Mouse (Mus musculus) heart, embryonic 11.5 days (tissue): ENCODE measurements at regions not wholly inside any gene's neighbourhood (a gene's known extent, or its start where the extent isn't known, plus 50 kb on each side); places are given as distances from the start of the nearest gene placed in this dataset.
"Not testable (repeated sequence)": the region's sequence is repeated elsewhere in the genome, so short reads cannot be mapped to it uniquely, and the experiment has no call there.

Experiments
- ATAC-seq: fragments of 200-750 bp; cut with Nextera tagmentation; replicated peaks from 2 replicates; pipeline ENCODE4 v1.8.0; 2017; ENCODE audit warnings: moderate library complexity; ENCODE audit not compliant: insufficient number of reproducible peaks, low FRiP score, low TSS enrichment
- H3K27ac ChIP-seq: fragments of 300-500 bp; sonication (generic); 2 replicates; pipeline ENCODE4 v1.5.1; 2014; ENCODE audit warnings: mild to moderate bottlenecking, low read depth, low read length
- H3K27me3 ChIP-seq: fragments of 300-500 bp; sonication (generic); 2 replicates; pipeline ENCODE4 v1.6.1; 2014; ENCODE audit warnings: mild to moderate bottlenecking, low read length, mixed read lengths; ENCODE audit not compliant: control insufficient read depth, insufficient read depth
- H3K36me3 ChIP-seq: fragments of 300-500 bp; sonication (generic); 2 replicates; pipeline ENCODE4 v1.6.1; 2014; ENCODE audit warnings: mild to moderate bottlenecking, low read length, moderate library complexity, mixed read lengths; ENCODE audit not compliant: control insufficient read depth, insufficient read depth
- H3K4me1 ChIP-seq: fragments of 300-500 bp; sonication (generic); 2 replicates; pipeline ENCODE4 v1.6.1; 2014; ENCODE audit warnings: low read length; ENCODE audit not compliant: control insufficient read depth, insufficient read depth
- H3K4me2 ChIP-seq: fragments of 300-500 bp; sonication (generic); 2 replicates; pipeline ENCODE4 v1.6.1; 2014; ENCODE audit warnings: mild to moderate bottlenecking, moderate library complexity
- H3K4me3 ChIP-seq: fragments of 300-500 bp; sonication (generic); 2 replicates; pipeline ENCODE4 v1.5.1; 2014; ENCODE audit warnings: low read depth, low read length
- H3K9ac ChIP-seq: fragments of 300-500 bp; sonication (generic); 2 replicates; pipeline ENCODE4 v1.6.1; 2014; ENCODE audit warnings: mild to moderate bottlenecking, low read depth, low read length, moderate library complexity
- H3K9me3 ChIP-seq: fragments of 300-500 bp; sonication (generic); replicated peaks from 2 replicates; pipeline ENCODE4 v1.6.1; 2016; ENCODE audit warnings: low read length; ENCODE audit not compliant: control insufficient read depth
- WGBS: fragments of 180-500 bp; shearing (Covaris S2); extraction: QIAGEN DNeasy Blood & Tissue Kit; methylation state at CpG from one replicate; pipeline ENCODE4 v1.1.7; 2014; ENCODE audit not compliant: insufficient replicate concordance; 5-methylcytosine and 5-hydroxymethylcytosine counted together

GRCm38 (mm10) chr13:52310954-52311353 is 220.1 kb downstream of the Diras2 start:
- no peak for ATAC-seq
- Histone ChIP-seq H3K36me3 (no peaks in the 10 kb centered on the region), H3K27me3 (no peaks in the 10 kb centered on the region), H3K9ac (no peak overlapping the region), H3K4me2 (no peak overlapping the region), H3K4me3 (no peak overlapping the region), H3K9me3 (no peaks in the 10 kb centered on the region), H3K4me1 (no peaks in the 10 kb centered on the region), H3K27ac (no peak overlapping the region)
- WGBS = 44% methylated on average over 2 of the region's 2 CpGs

- Histone ChIP-seq H3K9me3 (no peaks in the 10 kb centered on the region), H3K27me3 (no peaks in the 10 kb centered on the region), H3K4me1 (no peaks in the 10 kb centered on the region), H3K4me3 (no peak overlapping the region), H3K27ac (no peak overlapping the region), H3K36me3 (no peaks in the 10 kb centered on the region), H3K4me2 (no peak overlapping the region), H3K9ac (no peak overlapping the region)
- ATAC-seq = no peak
- 85% methylated on average over 2 of the region's 2 CpGs for WGBS
These were observed 212.8 kb downstream of the Diras2 start for GRCm38 (mm10) chr13:52318276-52318675.

DNA sequence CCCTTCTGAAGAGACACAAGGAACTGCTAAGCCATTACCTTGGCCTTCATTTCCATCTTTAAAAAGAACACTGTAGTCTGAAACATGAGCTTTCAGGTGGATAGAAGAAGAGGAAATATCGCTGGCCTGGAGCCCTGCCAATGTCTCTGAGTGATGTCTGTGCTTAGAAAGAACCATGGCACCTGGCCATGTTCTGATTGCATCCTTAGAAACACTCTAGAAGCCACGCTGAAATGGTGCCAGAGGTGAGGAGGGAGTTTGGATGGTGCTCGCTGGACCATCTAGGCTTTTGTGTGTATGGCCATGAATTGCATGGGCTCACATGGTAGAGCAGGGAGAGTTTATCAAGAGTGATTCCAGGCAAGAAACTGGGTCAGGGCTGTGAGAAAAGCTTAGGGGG is 207.4 kb downstream of the Diras2 start:
- Histone ChIP-seq H3K36me3 (no peaks in the 10 kb centered on the region), H3K27ac (no peak overlapping the region), H3K9ac (no peak overlapping the region), H3K4me2 (no peak overlapping the region), H3K4me1 (no peaks in the 10 kb centered on the region), H3K4me3 (no peak overlapping the region), H3K9me3 (no peaks in the 10 kb centered on the region), H3K27me3 (no peaks in the 10 kb centered on the region)
- no peak for ATAC-seq
- 68% methylated on average over 3 of the region's 3 CpGs for WGBS

- H3K4me3 ChIP-seq, H3K4me2 ChIP-seq, H3K27me3 ChIP-seq, H3K9me3 ChIP-seq, ATAC-seq, H3K27ac ChIP-seq, H3K9ac ChIP-seq, H3K36me3 ChIP-seq, H3K4me1 ChIP-seq: not testable (repeated sequence)
- WGBS = 73% methylated on average over 3 of the region's 3 CpGs
These were observed 206.7 kb downstream of the Diras2 start for GRCm38 (mm10) chr13:52324378-52324777.

DNA sequence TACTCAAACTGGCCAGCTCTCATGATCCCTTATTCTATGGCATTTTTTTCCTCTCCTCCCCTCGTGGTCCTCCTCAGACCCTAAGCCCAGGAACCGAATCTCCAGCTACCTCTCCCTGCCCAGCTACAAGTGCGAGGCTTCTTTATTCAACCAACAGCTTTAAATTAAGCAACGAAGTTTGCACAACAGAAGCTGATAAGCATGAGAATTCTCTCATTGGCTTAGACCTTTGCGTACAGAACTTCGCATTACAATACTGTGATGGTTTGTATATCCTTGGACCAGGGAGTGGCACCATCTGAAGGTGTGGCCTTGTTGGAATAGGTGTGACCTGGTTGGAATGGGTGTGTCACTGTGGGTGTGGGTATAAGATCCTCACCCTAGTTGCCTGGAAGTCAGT is 205.4 kb downstream of the Diras2 start:
- not testable (repeated sequence) for H3K9me3 ChIP-seq, H3K4me2 ChIP-seq, H3K27ac ChIP-seq, H3K4me3 ChIP-seq, ATAC-seq, H3K36me3 ChIP-seq, H3K9ac ChIP-seq, H3K4me1 ChIP-seq, H3K27me3 ChIP-seq
- 79% methylated on average over 6 of the region's 6 CpGs for WGBS

DNA sequence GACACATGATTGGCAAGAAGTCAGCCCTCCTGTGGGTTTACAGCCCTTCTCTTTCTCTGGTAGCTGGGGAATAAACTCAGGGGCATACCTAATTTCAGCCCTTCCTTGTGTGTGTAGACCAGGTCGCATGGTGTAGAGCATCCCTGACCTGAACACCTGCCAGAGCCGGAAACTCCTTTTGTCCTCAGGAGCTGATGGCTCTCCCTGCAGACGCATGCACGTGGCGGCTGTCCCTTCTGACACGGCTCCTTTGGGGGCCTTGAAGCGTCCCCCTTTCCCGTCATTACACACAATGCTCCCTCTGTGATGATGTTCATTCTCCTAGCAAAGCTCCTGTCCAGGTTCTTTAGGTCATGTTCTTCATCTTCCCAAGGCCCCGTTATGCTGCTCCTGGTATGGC is 203.3 kb downstream of the Diras2 start:
- Histone ChIP-seq H3K9me3 (no peaks in the 10 kb centered on the region), H3K4me2 (no peak overlapping the region), H3K27me3 (no peaks in the 10 kb centered on the region), H3K4me3 (no peak overlapping the region), H3K4me1 (no peaks in the 10 kb centered on the region), H3K27ac (no peak overlapping the region), H3K36me3 (no peaks in the 10 kb centered on the region), H3K9ac (no peak overlapping the region)
- ATAC-seq = no peak
- 88% methylated on average over 9 of the region's 9 CpGs for WGBS

- Histone ChIP-seq H3K4me3 (no peak overlapping the region), H3K36me3 (no peaks in the 10 kb centered on the region)
- WGBS = 61% methylated on average over 8 of the region's 8 CpGs
These were observed 202.3 kb downstream of the Diras2 start for GRCm38 (mm10) chr13:52328766-52329165.

DNA sequence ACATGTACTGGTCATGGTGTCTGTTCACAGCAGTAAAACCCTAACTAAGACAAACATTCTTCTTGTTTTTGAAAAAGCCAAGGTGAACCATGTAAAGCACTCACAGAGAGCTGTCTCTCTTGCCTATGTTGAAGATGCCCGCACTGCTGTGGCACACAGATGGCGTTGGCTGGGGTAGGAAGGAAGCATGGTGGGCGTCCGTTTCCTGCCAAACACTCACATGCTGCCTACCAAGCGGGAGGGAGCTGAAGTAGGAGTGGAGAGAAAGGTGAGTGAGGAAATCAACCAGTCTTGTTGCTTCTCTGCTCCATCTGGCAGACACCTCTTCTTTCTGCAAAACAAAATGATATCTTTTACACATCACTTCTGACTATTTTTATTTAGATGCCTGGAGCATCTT is 200.0 kb downstream of the Diras2 start:
- Histone ChIP-seq H3K36me3 (no peaks in the 10 kb centered on the region), H3K27ac (no peak overlapping the region), H3K4me3 (no peak overlapping the region), H3K9me3 (no peaks in the 10 kb centered on the region), H3K4me2 (no peak overlapping the region), H3K4me1 (no peaks in the 10 kb centered on the region), H3K9ac (no peak overlapping the region), H3K27me3 (no peaks in the 10 kb centered on the region)
- ATAC-seq = no peak
- 86% methylated on average over 5 of the region's 5 CpGs for WGBS

More at GRCm38 (mm10) chr13:52328766-52329165, 202.3 kb downstream of the Diras2 start:
- no peaks in the 10 kb centered on the region for H3K4me1 ChIP-seq
- H3K27ac ChIP-seq = no peak overlapping the region
- no peak for ATAC-seq
- no peak overlapping the region for H3K4me2 ChIP-seq
- H3K27me3 ChIP-seq = no peaks in the 10 kb centered on the region
- H3K9me3 ChIP-seq = no peaks in the 10 kb centered on the region
- H3K9ac ChIP-seq = no peak overlapping the region

DNA sequence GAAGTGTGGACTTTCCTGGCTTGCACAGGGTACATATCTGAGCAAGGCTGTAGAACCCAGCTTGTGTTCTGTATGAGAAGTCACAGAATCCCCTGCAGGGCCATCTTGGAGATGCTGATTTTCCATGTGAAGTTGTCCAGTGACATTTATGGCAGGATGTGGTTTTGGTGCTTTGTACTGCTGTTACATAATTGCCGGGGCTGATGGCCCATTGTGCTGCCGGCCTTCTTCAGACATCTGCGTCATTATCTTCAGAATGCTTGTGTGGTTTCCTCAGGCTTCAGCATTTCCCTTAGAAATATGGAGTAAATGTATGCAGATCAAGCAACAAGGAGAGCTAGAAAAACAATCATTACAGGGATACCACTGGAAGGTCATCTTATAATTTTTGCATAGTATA is 196.1 kb downstream of the Diras2 start:
- no peak overlapping the region for H3K4me3 ChIP-seq
- WGBS = 71% methylated on average over 3 of the region's 3 CpGs
- H3K27me3 ChIP-seq = no peaks in the 10 kb centered on the region
- no peak for ATAC-seq
- no peaks in the 10 kb centered on the region for H3K36me3 ChIP-seq
- no peak overlapping the region for H3K4me2 ChIP-seq
- H3K27ac ChIP-seq = no peak overlapping the region
- no peaks in the 10 kb centered on the region for H3K9me3 ChIP-seq
- no peaks in the 10 kb centered on the region for H3K4me1 ChIP-seq
- H3K9ac ChIP-seq = no peak overlapping the region
